Mouse (Mus musculus) liver, embryonic 15.5 days (tissue): Measurements from ENCODE around the gene Ak1. TPM values are rescaled to one million over a fixed set of nuclear protein-coding genes. Genes with fewer than 3 reads are reported as not detected.
A peak's percentile ranks its signal among the peaks of the same experiment; 100 is the strongest.

Source experiments
- ATAC-seq: fragments of 200-750 bp; cut with Nextera tagmentation; 2 replicates; pipeline ENCODE4 v1.8.0; 2017; ENCODE audit warnings: moderate number of reproducible peaks, mild to moderate bottlenecking, moderate library complexity; ENCODE audit not compliant: insufficient read depth
- H3K27ac ChIP-seq: fragments of 300-500 bp; sonication (generic); replicated peaks from 2 replicates; pipeline ENCODE4 v1.5.1; 2015; ENCODE audit warnings: mild to moderate bottlenecking, inconsistent platforms
- H3K27me3 ChIP-seq: fragments of 300-500 bp; sonication (generic); 2 replicates; pipeline ENCODE4 v1.6.1; 2015; ENCODE audit warnings: mild to moderate bottlenecking, inconsistent platforms
- H3K36me3 ChIP-seq: fragments of 300-500 bp; sonication (generic); replicated peaks from 2 replicates; pipeline ENCODE4 v1.6.1; 2015; ENCODE audit warnings: moderate library complexity, mild to moderate bottlenecking, inconsistent platforms
- H3K4me1 ChIP-seq: fragments of 300-500 bp; sonication (generic); replicated peaks from 2 replicates; pipeline ENCODE4 v1.6.1; 2015; ENCODE audit warnings: inconsistent platforms
- H3K4me2 ChIP-seq: fragments of 300-500 bp; sonication (generic); 2 replicates; pipeline ENCODE4 v1.6.1; 2015; ENCODE audit warnings: moderate library complexity, mild to moderate bottlenecking, inconsistent platforms
- H3K4me3 ChIP-seq: fragments of 300-500 bp; sonication (generic); replicated peaks from 2 replicates; pipeline ENCODE4 v1.5.1; 2015; ENCODE audit warnings: mild to moderate bottlenecking, inconsistent platforms
- H3K9ac ChIP-seq: fragments of 300-500 bp; sonication (generic); 2 replicates; pipeline ENCODE4 v1.6.1; 2015; ENCODE audit warnings: moderate library complexity, mild to moderate bottlenecking, inconsistent platforms
- H3K9me3 ChIP-seq: fragments of 300-500 bp; sonication (generic); replicated peaks from 2 replicates; pipeline ENCODE4 v1.6.1; 2016; ENCODE audit warnings: inconsistent platforms
- WGBS: fragments of 180-500 bp; shearing (Covaris S2); methylation state at CpG from one replicate; pipeline ENCODE4 v1.1.7; 2015; ENCODE audit warnings: mixed read lengths; ENCODE audit not compliant: insufficient replicate concordance; 5-methylcytosine and 5-hydroxymethylcytosine counted together
- polyA plus RNA-seq: library from polyadenylated mRNA; unstranded; fragments of >200 nt; fragmentation: Nextera tagmentation; extraction: Ambion mirVana; gene quantifications from 2 replicates; pipeline ENCODE4 v1.2.1, GENCODE M21; 2015

Ak1 gene
- polyA plus RNA-seq, 1 experiment from 2014 or later = 6.6 TPM

DNA sequence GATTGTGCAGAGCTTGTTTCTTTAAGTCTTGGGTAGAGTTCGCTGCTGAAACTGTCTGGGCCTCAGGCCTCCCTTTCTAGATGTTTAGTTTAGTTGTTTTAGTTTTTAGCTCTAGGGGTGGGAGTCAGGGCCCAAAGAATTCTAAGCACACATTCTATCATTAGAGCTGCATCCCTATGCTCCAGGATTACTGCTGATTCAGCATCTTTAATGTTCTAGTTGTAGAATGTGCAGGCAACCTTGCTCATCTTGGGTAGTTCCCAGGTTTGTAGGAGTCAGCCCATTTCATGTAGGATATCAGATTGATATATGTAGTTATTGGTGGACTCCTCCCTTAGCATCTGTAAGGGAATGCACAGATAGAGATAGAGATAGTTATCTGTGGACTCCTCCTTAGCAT lies 4.4 kb upstream of the Ak1 start:
- peaks cover 57% of the 10 kb centered on the region for H3K36me3 ChIP-seq
- no peak overlapping the region for H3K4me3 ChIP-seq
- H3K9me3 ChIP-seq = no peaks in the 10 kb centered on the region
- H3K27ac ChIP-seq = no peak overlapping the region
- 93% methylated on average over 1 of the region's 1 CpGs for WGBS
- no peak for ATAC-seq
- H3K4me1 ChIP-seq = peaks cover 31% of the 10 kb centered on the region
- H3K27me3 ChIP-seq = no peaks in the 10 kb centered on the region
- no peak overlapping the region for H3K9ac ChIP-seq
- H3K4me2 ChIP-seq = no peak overlapping the region

DNA sequence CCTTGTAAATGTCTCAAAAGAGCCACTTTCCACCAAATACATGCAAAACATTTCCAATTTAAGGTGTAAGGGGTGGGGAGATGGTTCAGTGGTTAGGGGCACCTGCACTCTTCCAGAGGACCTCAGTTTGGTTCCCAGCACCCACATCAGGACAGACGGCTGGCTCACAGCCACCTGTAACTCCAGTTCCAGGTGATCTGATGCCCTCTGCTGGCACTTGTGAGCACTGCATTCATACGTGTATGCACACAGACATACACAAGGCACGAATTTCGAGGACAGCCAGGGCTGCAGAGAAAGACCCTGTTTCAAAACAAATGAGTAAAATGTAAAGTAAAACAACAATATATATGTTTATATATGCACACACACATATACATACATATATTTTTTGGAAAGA lies 4.0 kb upstream of the Ak1 start:
- Histone ChIP-seq H3K4me2 (no peak overlapping the region), H3K4me1 (peaks cover 27% of the 10 kb centered on the region), H3K9me3 (no peaks in the 10 kb centered on the region), H3K36me3 (peaks cover 52% of the 10 kb centered on the region), H3K4me3 (no peak overlapping the region), H3K9ac (no peak overlapping the region), H3K27me3 (no peaks in the 10 kb centered on the region), H3K27ac (no peak overlapping the region)
- WGBS = 82% methylated on average over 4 of the region's 4 CpGs
- ATAC-seq = no peak

DNA sequence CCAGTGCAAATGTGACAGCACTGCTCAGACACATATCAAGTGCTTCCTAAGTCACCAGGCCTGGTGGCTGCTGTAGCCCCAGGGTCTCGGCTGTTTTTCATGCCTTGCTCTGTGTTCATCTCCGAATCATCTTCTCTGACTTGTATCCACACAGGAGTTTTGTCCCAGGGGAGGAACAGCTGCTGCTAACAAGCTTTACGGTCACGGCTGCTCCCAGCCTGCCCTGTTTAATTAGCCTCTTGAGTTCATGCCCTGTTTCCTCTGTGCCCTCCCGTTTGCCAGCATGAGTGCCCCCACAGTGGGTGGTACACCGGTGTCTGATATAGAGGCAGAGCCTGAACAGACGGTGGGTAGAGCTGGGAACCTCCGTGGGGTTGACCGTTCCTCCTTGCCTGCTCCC lies 3.5 kb upstream of the Ak1 start:
- Histone ChIP-seq H3K36me3 (peaks cover 50% of the 10 kb centered on the region), H3K9me3 (no peaks in the 10 kb centered on the region), H3K4me2 (no peak overlapping the region), H3K27ac (no peak overlapping the region), H3K27me3 (no peaks in the 10 kb centered on the region), H3K9ac (no peak overlapping the region), H3K4me3 (no peak overlapping the region), H3K4me1 (peaks cover 27% of the 10 kb centered on the region)
- 84% methylated on average over 9 of the region's 9 CpGs for WGBS
- no peak for ATAC-seq

DNA sequence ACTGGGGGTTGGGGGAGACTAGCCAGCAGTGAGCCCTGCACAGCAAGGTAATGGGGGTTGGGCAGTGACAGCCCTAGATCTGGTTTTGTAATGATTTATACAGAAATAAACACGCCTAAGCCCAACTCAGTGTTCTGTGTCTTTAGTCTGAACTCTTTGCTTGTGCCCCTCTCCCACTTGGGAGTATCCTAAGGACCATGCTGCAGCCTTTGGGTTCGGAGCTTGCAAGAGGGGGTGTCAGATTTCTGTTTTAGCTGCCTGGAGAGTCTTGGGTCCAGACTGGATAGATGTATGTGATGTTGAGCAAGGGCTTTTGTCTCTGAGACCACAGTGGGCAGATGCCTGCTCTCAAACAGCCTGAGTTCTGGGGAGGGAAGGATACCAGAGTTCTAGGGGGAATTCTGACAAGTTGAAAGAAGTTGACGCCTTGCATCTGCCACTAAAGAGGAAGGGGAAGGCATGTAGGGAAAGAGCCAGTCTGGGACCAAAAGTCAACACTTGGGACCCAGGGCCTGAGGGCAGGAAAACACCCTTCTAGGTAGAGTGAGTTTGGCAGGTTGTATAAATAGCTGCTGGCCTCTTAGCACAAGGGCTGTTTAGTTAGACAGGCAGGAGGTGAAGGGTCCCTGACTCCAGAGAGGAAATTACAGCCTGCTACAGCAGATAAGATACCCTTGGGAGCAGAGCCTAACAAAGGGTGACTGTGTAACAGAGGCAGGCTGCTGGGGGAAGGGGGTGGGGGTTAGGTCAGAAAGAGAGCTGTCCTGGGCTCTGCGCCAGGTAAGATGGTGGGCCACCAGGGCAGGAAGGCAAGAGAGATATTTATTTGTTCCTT lies 659 bp upstream of the Ak1 start:
- Histone ChIP-seq H3K27ac (peak overlapping the region; percentile 29; the same call in 1 of the 2 replicates), H3K4me3 (no peak overlapping the region), H3K9me3 (no peaks in the 10 kb centered on the region), H3K9ac (no peak overlapping the region), H3K4me1 (peaks cover 46% of the 10 kb centered on the region), H3K4me2 (no peak overlapping the region), H3K36me3 (peaks cover 31% of the 10 kb centered on the region), H3K27me3 (no peaks in the 10 kb centered on the region)
- peak; percentile 54 for ATAC-seq
- WGBS = 40% methylated on average over 4 of the region's 4 CpGs

DNA sequence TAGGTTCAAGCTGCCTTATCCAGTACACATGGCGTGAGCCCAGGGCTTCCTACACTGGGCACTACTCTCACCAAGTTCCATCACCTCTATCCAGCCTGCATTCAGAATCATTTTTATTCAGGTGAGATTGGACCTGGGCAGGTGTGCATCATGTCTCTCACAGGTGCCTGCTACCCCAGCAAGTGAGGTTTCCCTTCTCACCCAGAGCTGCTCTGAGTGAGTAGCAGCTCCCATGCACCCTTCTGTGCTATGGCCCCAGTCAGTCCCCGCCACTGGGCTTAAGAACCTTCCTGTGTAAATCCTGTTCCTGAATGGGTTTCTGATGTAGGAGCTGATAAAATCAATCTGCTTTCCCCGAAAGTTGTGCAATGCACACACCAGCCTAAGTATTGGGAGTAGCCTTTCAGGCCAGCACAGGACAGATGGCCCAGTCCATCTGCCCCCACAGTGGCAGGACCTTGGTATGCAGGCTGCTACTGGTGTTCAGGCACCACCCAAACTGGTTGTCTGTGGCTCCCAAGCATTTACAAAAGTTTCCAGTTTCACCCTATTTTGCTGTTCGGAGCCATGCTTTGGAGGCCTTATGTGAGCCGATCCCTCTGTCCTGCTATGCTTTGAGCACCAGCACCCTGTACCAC lies 2.7 kb downstream of the Ak1 start:
- no peaks in the 10 kb centered on the region for H3K27me3 ChIP-seq
- H3K4me2 ChIP-seq = no peak overlapping the region
- H3K27ac ChIP-seq = no peak overlapping the region
- H3K9me3 ChIP-seq = no peaks in the 10 kb centered on the region
- ATAC-seq = no peak
- 59% methylated on average over 5 of the region's 5 CpGs for WGBS
- H3K4me1 ChIP-seq = peaks cover 58% of the 10 kb centered on the region
- H3K9ac ChIP-seq = no peak overlapping the region
- peaks cover 2% of the 10 kb centered on the region for H3K36me3 ChIP-seq
- H3K4me3 ChIP-seq = no peak overlapping the region

DNA sequence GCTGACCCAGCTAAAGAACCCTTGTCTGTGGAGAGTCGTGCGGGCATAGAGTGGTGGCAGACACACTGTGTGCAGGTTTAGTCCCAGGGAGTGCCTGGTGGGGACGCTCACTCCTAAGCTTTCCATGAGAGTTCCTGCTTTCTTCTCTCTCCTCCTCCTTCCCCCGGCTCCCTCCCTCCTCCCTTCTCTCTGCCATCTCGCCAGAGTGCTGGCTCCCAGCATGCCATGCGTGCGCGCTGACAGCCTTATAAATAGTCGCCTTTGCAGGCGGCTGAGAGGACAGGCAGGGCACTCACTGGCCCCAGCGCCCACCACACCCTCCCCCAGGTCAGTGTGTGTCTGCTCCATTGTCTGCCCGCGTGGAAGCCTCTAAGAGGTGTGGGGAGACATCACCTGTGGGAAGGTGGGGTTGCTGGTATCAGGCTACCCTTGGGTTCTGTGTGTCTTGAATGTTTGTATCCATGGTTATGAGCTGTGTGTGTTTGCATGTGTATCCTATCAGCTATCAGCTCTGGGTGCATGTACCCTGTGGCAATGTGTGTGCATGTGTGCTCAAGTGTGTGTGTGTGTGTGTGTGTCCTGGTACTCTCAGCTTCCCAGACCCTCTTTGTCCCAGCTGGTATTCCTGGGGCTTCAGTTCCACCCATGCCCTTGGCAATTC lies 3.8 kb downstream of the Ak1 start:
- H3K9ac ChIP-seq = no peak overlapping the region
- H3K27me3 ChIP-seq = no peaks in the 10 kb centered on the region
- H3K36me3 ChIP-seq = no peaks in the 10 kb centered on the region
- peaks cover 47% of the 10 kb centered on the region for H3K4me1 ChIP-seq
- peak overlapping the region; percentile 24 for H3K4me3 ChIP-seq
- 8% methylated on average over 13 of the region's 13 CpGs for WGBS
- no peaks in the 10 kb centered on the region for H3K9me3 ChIP-seq
- H3K4me2 ChIP-seq = peak overlapping the region; percentile 56
- no peak overlapping the region for H3K27ac ChIP-seq
- ATAC-seq = 0 out of 2 replicates have a peak, but pooled peaks have one; percentile 7

DNA sequence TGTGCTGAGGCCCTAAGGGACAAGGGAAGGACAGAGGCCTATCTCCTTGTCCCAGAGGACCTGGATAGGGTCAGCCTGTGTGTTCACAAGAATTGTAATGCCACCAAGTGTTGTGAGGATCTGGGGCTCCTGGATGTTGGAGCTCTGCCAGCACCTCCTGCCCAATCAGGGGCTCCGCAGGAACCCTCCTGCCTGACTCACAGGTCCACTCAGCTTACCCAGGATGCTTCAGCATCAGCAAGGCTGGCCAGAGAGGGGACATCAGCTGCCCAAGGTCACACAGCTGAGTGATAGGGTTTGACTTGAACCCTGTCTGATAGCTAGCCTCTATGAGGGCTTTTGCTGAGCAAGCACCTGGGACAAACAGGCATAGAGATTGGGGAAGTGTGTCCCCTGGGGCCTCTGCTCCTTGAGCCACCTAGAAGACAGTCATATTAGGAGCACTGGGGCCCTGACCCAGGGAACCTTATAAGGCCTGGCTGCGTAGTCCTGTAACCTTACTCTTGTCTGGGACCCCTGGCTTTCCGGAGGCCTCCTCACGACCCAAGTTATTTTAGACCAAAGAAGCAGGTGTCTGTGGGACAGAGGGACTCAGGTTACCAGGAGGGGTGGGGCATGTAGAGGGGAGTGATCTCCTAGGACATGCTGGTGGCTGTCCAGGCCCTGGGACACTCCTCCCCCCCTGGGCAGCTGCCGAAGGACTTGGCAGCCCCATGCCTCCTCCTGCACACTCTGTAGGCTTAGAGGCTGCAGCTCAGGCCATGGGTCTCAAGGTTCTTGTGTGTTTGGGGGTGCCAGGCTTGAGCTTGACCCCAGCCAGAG lies 4.5 kb downstream of the Ak1 start:
- Histone ChIP-seq H3K4me3 (no peak overlapping the region), H3K27ac (no peak overlapping the region), H3K27me3 (no peaks in the 10 kb centered on the region), H3K36me3 (no peaks in the 10 kb centered on the region), H3K9me3 (no peaks in the 10 kb centered on the region), H3K4me2 (no peak overlapping the region), H3K4me1 (peaks cover 40% of the 10 kb centered on the region), H3K9ac (no peak overlapping the region)
- 0 out of 2 replicates have a peak, but pooled peaks have one; percentile 4 for ATAC-seq
- WGBS = 62% methylated on average over 5 of the region's 5 CpGs

DNA sequence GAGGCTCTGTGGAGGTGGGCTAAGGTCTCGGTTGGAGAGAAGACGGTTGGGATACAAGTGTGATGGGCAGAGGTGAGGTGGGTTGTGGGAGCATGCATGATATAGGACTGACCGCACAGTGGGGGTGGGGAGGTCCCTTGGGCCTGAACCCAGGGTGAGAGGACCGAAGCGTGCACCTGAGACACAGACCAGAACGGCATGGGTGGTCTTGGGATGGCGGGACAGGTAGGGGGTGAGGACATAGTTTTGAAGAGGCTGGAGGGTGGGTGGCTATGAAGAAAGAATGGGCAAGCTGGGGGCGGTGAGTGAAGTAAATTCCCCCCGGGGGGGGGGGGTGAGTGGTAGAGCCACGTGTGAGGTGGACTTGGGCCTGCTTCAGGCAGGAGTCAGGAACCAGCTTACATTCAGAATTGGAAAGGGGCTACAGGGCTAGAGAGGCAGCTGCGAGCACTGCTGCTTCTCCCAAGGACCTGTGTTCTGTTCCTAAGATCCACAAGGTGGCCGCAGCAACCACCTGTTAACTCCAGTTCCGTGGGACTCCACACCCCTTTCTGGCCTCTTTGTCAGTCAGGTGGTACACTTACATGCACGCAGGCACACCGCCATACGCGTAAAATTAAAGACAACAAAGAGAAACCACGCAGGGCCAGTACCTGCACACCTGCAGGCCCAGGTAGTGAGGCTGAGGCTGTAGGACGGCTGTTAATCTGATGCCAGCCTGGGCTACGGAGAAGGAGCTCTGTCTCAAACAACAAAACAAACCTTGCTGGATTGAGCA lies 5.9 kb downstream of the Ak1 start:
- Histone ChIP-seq H3K4me1 (peaks cover 33% of the 10 kb centered on the region), H3K4me2 (no peak overlapping the region), H3K4me3 (no peak overlapping the region), H3K9me3 (no peaks in the 10 kb centered on the region), H3K9ac (no peak overlapping the region), H3K27ac (no peak overlapping the region), H3K36me3 (no peaks in the 10 kb centered on the region), H3K27me3 (no peaks in the 10 kb centered on the region)
- ATAC-seq = no peak
- 75% methylated on average over 20 of the region's 20 CpGs for WGBS

DNA sequence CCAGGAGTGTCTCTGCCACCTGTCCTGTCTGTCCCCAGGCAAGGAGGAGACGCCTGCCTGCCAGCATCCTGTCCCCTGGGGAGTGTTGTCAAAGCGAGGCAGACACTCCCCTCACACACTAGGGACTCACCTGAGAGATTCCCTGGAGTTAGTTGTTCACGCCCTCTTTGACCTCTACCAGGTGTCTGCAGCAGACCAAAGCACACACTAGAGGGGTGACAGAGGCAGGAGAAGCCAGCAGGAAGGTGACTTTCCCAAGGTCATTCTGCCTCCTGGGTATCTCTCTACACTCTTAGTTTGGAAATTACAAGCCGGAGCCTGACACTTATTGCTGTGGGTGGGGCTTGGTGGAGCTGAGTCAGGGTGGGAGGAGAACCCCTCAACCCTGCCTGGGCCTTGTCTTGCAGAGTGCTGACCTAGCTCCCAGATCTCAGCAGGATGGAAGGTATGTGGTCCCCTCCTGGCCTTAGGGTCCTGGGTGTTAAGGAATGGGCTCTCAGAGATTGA lies 6.5 kb downstream of the Ak1 start:
- no peak overlapping the region for H3K27ac ChIP-seq

DNA sequence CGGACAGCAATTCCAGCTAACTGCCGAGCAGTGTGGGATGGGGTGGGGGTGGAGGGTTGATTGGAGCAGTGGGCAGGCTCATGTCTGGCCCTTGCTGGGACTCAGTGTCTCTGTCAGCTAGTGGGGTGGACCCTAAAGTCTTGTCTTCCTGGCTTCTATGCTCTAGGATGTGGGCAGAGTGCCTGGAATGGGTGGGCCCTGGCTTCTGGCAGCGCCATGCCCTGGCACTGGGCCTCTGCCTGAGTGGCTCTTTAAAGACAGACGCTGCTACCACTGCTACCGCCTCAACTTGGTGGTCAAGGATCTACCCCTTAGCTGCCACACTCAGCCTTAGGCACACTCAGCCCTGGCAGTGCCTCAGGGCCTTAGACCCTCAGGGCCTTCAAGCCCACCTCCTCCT lies 7.2 kb downstream of the Ak1 start:
- H3K4me2 ChIP-seq = no peak overlapping the region
- no peak overlapping the region for H3K9ac ChIP-seq
- H3K36me3 ChIP-seq = no peaks in the 10 kb centered on the region
- H3K9me3 ChIP-seq = no peaks in the 10 kb centered on the region
- no peak for ATAC-seq
- WGBS = 70% methylated on average over 5 of the region's 5 CpGs
- no peak overlapping the region for H3K27ac ChIP-seq
- no peak overlapping the region for H3K4me3 ChIP-seq
- peaks cover 33% of the 10 kb centered on the region for H3K4me1 ChIP-seq
- no peaks in the 10 kb centered on the region for H3K27me3 ChIP-seq

More for the DNA sequence above, 6.5 kb downstream of the Ak1 start:
- Histone ChIP-seq H3K9me3 (no peaks in the 10 kb centered on the region), H3K27me3 (no peaks in the 10 kb centered on the region), H3K4me2 (no peak overlapping the region), H3K4me1 (peaks cover 33% of the 10 kb centered on the region), H3K9ac (no peak overlapping the region), H3K4me3 (no peak overlapping the region), H3K36me3 (no peaks in the 10 kb centered on the region)
- ATAC-seq = no peak
- 49% methylated on average over 4 of the region's 4 CpGs for WGBS
